In the genomic region with DNA sequence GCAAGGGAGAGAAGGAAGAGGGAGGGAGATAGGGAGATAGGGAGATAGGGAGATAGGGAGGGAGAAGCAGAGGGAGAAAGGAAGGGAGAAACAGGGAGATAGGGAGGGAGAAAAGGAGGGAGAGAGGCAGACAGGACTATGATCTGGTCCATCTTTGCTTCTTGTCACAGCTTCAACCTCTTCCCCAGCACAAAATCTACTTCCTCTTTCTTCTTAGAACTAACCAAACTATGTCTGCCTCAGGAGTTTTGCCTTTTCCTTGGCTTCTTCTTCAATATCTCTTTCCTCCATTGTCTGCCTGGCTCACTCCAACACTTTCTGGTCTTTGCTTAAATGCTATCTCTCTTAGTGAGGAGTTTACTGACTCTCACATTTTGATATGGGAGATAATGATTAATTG, we compare ENCODE assay signal across 26 mouse cellular contexts. TPM values are rescaled to one million over a fixed set of nuclear protein-coding genes. Genes with fewer than 3 reads are reported as not detected.
"Had no signal": no experiment of that assay in that cellular context is flagged by ENCODE, and none has a peak within 500 bp of the region (broad histone marks: within the 10 kb centered on the region; RNA-seq: fewer than 3 reads in every experiment).

No protein-coding gene starts in this region.

- H3K9ac ChIP-seq: heart, embryonic 12.5 days; hindbrain, embryonic 13.5 days; hindbrain, embryonic 15.5 days; kidney, embryonic 15.5 days; limb, embryonic 13.5 days; limb, embryonic 15.5 days; liver, embryonic 12.5 days; liver, embryonic 14.5 days had no signal

- H3K27ac ChIP-seq: heart, embryonic 10.5 days; hindbrain, embryonic 13.5 days; hindbrain, embryonic 15.5 days; hindbrain, postnatal 0 days; kidney, embryonic 15.5 days; kidney, postnatal 0 days; limb, embryonic 13.5 days; limb, embryonic 15.5 days; liver, embryonic 12.5 days; liver, embryonic 14.5 days had no signal

- H3K27me3 ChIP-seq: heart, embryonic 12.5 days; hindbrain, embryonic 13.5 days; hindbrain, embryonic 15.5 days; kidney, embryonic 15.5 days; limb, embryonic 13.5 days; limb, embryonic 15.5 days; liver, embryonic 12.5 days had no signal

- H3K4me3 ChIP-seq: heart, embryonic 10.5 days; heart, embryonic 12.5 days; hindbrain, embryonic 13.5 days; hindbrain, embryonic 15.5 days; kidney, embryonic 15.5 days; limb, embryonic 13.5 days; limb, embryonic 15.5 days; liver, embryonic 12.5 days had no signal

- H3K4me2 ChIP-seq: heart, embryonic 12.5 days; hindbrain, embryonic 13.5 days; hindbrain, embryonic 15.5 days; kidney, embryonic 15.5 days; limb, embryonic 13.5 days; limb, embryonic 15.5 days; liver, embryonic 12.5 days had no signal

- DNase-seq: gastrocnemius, postnatal 14 days; gastrocnemius, postnatal 36 days; heart, adult 18-20 months; heart, postnatal 10 days; heart, postnatal 4 days; kidney, adult 11 months; kidney, adult 2 months; kidney, adult 9 months; kidney, postnatal 14 days; kidney, postnatal 36 days; layer of hippocampus, adult 9-11 months; layer of hippocampus, postnatal 36 days; left cerebral cortex, postnatal 4 days had no signal

- H3K36me3 ChIP-seq: heart, embryonic 10.5 days; heart, embryonic 12.5 days; hindbrain, embryonic 13.5 days; hindbrain, embryonic 15.5 days; kidney, embryonic 15.5 days; limb, embryonic 13.5 days; limb, embryonic 15.5 days; liver, embryonic 12.5 days had no signal

- ATAC-seq: hindbrain, postnatal 0 days; intestine, embryonic 16.5 days; liver, embryonic 12.5 days had no signal

- H3K4me1 ChIP-seq: heart, embryonic 10.5 days; heart, embryonic 12.5 days; hindbrain, embryonic 13.5 days; hindbrain, embryonic 15.5 days; kidney, embryonic 15.5 days; limb, embryonic 13.5 days; limb, embryonic 15.5 days; liver, embryonic 12.5 days had no signal

- H3K9me3 ChIP-seq: heart, embryonic 10.5 days; heart, embryonic 12.5 days; hindbrain, embryonic 13.5 days; hindbrain, embryonic 15.5 days; kidney, embryonic 15.5 days; limb, embryonic 13.5 days; limb, embryonic 15.5 days; liver, embryonic 12.5 days had no signal

RNA-seq across cellular contexts. Expression of a gene that starts 57.7 kb away (rescaled TPM):
- total RNA-seq: liver, adult 2 months had no signal
- polyA plus RNA-seq: liver, adult 2 months had no signal
